Mouse (Mus musculus) spleen, adult 2 months (tissue): ENCODE measurements at regions not wholly inside any gene's neighbourhood (a gene's known extent, or its start where the extent isn't known, plus 50 kb on each side); places are given as distances from the start of the nearest gene placed in this dataset.

Experiments
- CTCF ChIP-seq: fragments of 200-500 bp; IDR thresholded peaks from 2 replicates; pipeline ENCODE4 v1.5.1; 2011; ENCODE audit warnings: mild to moderate bottlenecking, inconsistent platforms; ENCODE audit not compliant: insufficient read depth, insufficient read length, insufficient replicate concordance; ENCODE audit errors: extremely low read depth
- POLR2A ChIP-seq: fragments of 200-500 bp; IDR thresholded peaks from 2 replicates; pipeline ENCODE4 v1.6.1; 2011; ENCODE audit warnings: low read depth, low read length, inconsistent platforms

DNA sequence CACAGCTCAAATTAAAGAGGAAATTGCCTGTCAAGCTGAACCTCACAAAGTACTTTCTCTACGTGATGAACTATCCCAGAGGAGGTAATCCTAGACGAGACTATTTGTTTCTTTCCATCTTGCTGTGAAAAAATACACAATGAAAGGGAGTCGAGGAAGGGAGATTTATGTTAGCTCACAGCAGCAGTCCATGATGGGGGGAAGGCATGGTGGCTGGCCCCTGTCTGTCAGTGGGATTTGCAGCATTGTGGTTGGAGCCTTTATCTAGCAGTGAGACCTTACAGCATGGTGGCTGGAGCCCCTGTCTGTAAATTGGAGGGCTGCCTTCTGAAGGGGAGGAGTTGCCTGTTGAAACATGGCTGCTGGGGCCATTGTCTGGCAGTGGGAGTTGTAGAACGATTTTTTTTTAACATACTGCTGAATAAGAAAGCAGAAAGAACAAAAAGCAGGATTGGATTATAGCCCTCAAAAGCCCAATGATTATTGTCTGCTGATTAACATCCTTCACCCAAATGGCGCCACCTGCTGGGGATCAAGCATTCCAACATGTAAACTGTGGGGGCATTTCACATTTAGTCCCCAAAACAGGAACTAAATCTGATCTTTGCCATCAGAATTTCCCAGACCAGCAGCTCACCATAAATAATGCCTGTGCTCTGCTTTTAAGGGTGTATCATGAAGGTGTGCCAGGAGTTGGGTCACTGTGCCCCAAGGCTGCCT lies 54.0 kb upstream of the Ripor2 start:
- TF ChIP-seq CTCF = peak; percentile 35; the same call in 1 of the 2 replicates
- TF ChIP-seq POLR2A = no peak
